Mouse (Mus musculus) testis, adult 2 months (tissue): ENCODE measurements at regions not wholly inside any gene's neighbourhood (a gene's known extent, or its start where the extent isn't known, plus 50 kb on each side); places are given as distances from the start of the nearest gene placed in this dataset.

Experiments used
- CTCF ChIP-seq: fragments of 200-500 bp; IDR thresholded peaks from 2 replicates; pipeline ENCODE4 v1.5.1; 2012; ENCODE audit warnings: low read depth, mild to moderate bottlenecking, inconsistent platforms, low read length, moderate library complexity; ENCODE audit not compliant: control insufficient read depth, insufficient read depth, insufficient replicate concordance
- POLR2A ChIP-seq: fragments of 200-500 bp; IDR thresholded peaks from 2 replicates; pipeline ENCODE4 v1.6.1; 2012; ENCODE audit warnings: low read depth, mild to moderate bottlenecking, inconsistent platforms, low read length, moderate library complexity; ENCODE audit not compliant: control insufficient read depth

DNA sequence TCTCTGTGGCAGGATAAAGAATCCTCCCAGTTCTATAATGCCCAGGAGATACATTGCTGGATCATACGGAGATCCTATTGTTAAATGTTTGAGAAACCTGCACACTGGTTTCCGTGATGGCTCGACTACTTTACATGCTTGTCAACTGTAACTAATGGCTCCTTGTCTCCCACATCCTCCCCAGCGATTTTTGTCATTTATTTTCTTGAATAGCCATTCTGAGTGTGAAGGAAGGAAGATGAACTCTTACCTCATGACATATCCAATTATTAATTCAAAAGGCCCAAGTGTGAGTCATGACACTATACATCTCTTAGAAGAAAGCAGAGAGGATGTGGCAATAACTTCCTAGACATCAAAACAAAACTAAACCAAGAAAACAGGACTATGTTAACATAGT, 61.2 kb upstream of the Gm45716 start:
- no peak for TF ChIP-seq CTCF
- no peak for TF ChIP-seq POLR2A
